Mouse (Mus musculus) forelimb bud, embryonic 11.5 days (tissue): ENCODE results near the gene Rrnad1.

ENCODE experiments used
- DNase-seq: peaks from one replicate; pipeline ENCODE4 v3.0.0-alpha.2; 2012; ENCODE audit warnings: low read depth, low spot score

The Rrnad1 gene

GRCm38 (mm10) chr3:87884708-87885251 is 45.7 kb downstream of the Rrnad1 start:
- DNase-seq = peak; percentile 38

GRCm38 (mm10) chr3:87884291-87884690 is 46.2 kb downstream of the Rrnad1 start:
- no peak for DNase-seq

GRCm38 (mm10) chr3:87877730-87878129 is 52.8 kb downstream of the Rrnad1 start:
- no peak for DNase-seq
